Comparison of ENCODE assay signal across 28 mouse cellular contexts in genomic region chr16:43535912-43536311, GRCm38 (mm10).
"Had no signal": no experiment of that assay in that cellular context is flagged by ENCODE, and none has a peak within 500 bp of the region (broad histone marks: within the 10 kb centered on the region; RNA-seq: fewer than 3 reads in every experiment).

No protein-coding gene starts in this region.

- DNase-seq: gastrocnemius, postnatal 14 days; gastrocnemius, postnatal 36 days; heart, adult 18-20 months; heart, postnatal 10 days; heart, postnatal 4 days; kidney, adult 18-20 months; kidney, adult 9 months; kidney, postnatal 14 days; kidney, postnatal 36 days; layer of hippocampus, adult 9-11 months; layer of hippocampus, postnatal 36 days; left cerebral cortex, postnatal 4 days; liver, embryonic 13.5 days; lung, adult 18-20 months had no signal

- H3K27ac ChIP-seq: heart, embryonic 10.5 days; hindbrain, embryonic 10.5 days; hindbrain, embryonic 12.5 days; hindbrain, embryonic 14.5 days; intestine, embryonic 15.5 days; kidney, embryonic 15.5 days; kidney, postnatal 0 days; limb, embryonic 13.5 days; limb, embryonic 15.5 days; liver, embryonic 13.5 days; liver, embryonic 15.5 days had no signal

- H3K4me3 ChIP-seq: heart, embryonic 10.5 days; heart, embryonic 12.5 days; hindbrain, embryonic 10.5 days; hindbrain, embryonic 12.5 days; intestine, embryonic 15.5 days; kidney, embryonic 15.5 days; limb, embryonic 13.5 days; limb, embryonic 15.5 days; liver, embryonic 13.5 days; liver, embryonic 15.5 days had no signal

- H3K9me3 ChIP-seq: heart, embryonic 10.5 days; heart, embryonic 12.5 days; hindbrain, embryonic 10.5 days; hindbrain, embryonic 12.5 days; intestine, embryonic 15.5 days; kidney, embryonic 15.5 days; limb, embryonic 13.5 days; limb, embryonic 15.5 days; liver, embryonic 13.5 days; liver, embryonic 15.5 days had no signal

- H3K4me2 ChIP-seq: heart, embryonic 12.5 days; hindbrain, embryonic 12.5 days; hindbrain, embryonic 14.5 days; intestine, embryonic 15.5 days; kidney, embryonic 15.5 days; limb, embryonic 13.5 days; limb, embryonic 15.5 days; liver, embryonic 13.5 days; liver, embryonic 15.5 days had no signal

- H3K27me3 ChIP-seq: heart, embryonic 12.5 days; hindbrain, embryonic 12.5 days; intestine, embryonic 15.5 days; kidney, embryonic 15.5 days; limb, embryonic 13.5 days; limb, embryonic 15.5 days; liver, embryonic 13.5 days; liver, embryonic 15.5 days had no signal

- ATAC-seq: hindbrain, embryonic 16.5 days; inflammation-experienced regulatory T-cells, adult 6 months; intestine, embryonic 15.5 days; intestine, postnatal 0 days had no signal

- H3K4me1 ChIP-seq: hindbrain, embryonic 10.5 days; hindbrain, embryonic 12.5 days; intestine, embryonic 15.5 days; limb, embryonic 15.5 days; liver, embryonic 13.5 days; liver, embryonic 15.5 days had no signal

- H3K36me3 ChIP-seq: heart, embryonic 10.5 days; heart, embryonic 12.5 days; hindbrain, embryonic 10.5 days; hindbrain, embryonic 12.5 days; intestine, embryonic 15.5 days; kidney, embryonic 15.5 days; limb, embryonic 13.5 days; limb, embryonic 15.5 days; liver, embryonic 13.5 days; liver, embryonic 15.5 days had no signal

- H3K9ac ChIP-seq: heart, embryonic 12.5 days; hindbrain, embryonic 12.5 days; hindbrain, embryonic 14.5 days; intestine, embryonic 15.5 days; kidney, embryonic 15.5 days; limb, embryonic 13.5 days; limb, embryonic 15.5 days; liver, embryonic 13.5 days; liver, embryonic 15.5 days had no signal
